Mouse (Mus musculus) leukemia stem cell, adult 10-12 weeks (primary cell): Measurements from ENCODE around the gene Gas2. TPM values are rescaled to one million over a fixed set of nuclear protein-coding genes. Genes with fewer than 3 reads are reported as not detected.

Source experiments
- polyA plus RNA-seq: library from polyadenylated mRNA; stranded (reverse); fragments of >175 nt; gene quantifications from 2 replicates; pipeline ENCODE4 v1.2.3, GENCODE M21; 2012; ENCODE audit warnings: low replicate concordance

Gas2 gene
- polyA plus RNA-seq: 0.61 and 3.9 TPM in 2 replicates

DNA sequence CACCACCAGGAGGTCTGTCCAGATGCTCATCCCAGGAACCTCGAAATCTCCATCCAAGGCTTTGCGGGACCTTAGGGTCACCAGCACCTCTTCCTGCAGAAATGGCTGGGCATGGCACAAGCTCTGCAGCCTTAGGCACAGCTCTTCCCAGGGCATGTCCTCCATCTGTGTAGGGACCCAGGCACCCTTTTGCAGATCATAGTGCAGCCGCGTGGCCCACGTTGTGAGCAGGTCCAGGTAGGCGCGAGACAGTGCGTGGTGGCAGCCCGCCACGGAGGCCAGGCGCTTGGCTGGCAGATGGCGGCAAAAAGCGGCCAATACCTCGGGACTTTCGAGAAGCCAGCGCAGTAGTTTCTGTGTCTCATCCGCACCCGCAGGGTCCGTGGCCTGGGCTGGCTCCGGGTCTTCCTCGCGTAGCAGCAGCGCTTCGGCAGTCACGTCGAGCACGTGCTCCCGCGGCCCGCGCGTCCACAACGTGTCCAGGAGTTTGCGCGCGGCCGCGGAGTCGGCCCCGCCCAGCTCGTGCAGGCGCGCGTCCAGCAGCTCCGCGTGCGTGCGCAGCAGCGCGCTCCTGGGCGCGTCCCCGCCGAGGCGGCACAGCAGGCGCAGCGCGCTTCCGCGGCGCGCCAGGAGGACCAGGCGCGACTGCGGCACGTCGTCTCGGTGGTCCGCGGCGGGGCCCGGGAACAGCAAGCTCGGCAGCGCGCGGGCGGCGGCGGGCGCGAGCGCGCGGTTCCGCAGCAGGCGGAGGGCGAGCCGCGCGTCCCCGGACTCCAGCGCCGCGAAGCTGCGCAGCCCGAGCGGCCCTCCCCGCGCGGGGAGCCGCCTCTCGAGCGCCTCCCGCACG lies at the start of gene Gas2:
TSS of gene Gas2 (plus strand) at position 766 of the 847 bp plus-strand sequence.

DNA sequence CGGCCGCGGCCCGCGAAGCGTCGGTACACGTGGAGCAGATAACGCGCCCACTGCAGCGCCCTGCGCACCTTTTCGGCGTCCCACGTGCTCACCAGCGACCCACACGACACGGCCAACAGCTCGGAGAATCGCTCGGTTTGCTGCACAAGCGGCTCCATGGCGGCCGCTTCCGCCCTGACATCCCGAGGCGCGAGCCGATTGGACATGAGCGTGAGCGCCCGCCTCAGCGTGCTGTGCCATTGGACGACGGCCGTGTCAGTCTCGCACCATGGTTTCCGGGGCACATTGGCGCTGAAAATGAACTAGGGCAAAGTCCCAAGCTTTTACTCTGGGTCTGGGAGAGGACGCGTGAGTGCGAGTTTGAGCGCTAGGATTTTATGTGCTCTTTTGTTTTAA lies 280 bp downstream of the Gas2 start, which contains the start of gene Fancf:
TSS of gene Fancf (minus strand) at position 171 of the 396 bp plus-strand sequence.

GRCm38 (mm10) chr7:52005511-52006295 lies 143.9 kb downstream of the Gas2 start, which contains the start of gene Svip:
Gene Svip, minus strand, starts transcription at chr7:52006018.

DNA sequence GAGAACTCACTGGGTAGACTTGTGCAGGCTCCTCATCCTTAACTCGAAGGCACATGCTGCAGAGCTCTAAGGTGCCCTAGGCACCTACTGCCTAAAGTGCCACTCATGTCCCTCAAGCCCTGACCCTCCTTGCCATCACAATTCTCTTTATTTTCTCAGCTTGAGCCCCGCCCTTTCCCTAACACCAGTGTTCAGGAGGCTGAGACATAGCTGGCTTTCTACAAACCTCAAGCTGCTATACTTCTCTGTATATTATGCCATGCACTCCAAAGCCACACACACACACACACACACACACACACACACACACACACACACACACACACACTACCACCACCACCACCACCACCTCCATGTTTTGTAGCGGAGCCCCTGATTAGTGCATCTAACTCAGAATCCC lies 153.8 kb downstream of the Gas2 start, which contains the start of gene 1700015G11Rik:
TSS of gene 1700015G11Rik (minus strand) at position 101 of the 400 bp plus-strand sequence.

Other genes with a start within 250 kb of the Gas2 start
- gene Slc17a6, start 240.0 kb upstream of the Gas2 start, polyA plus RNA-seq: not detected in 2 replicates
- gene Fancf, start 252 bp downstream of the Gas2 start, polyA plus RNA-seq: 9.0 and 12.8 TPM in 2 replicates
- 34.3 and 38.0 TPM in 2 replicates for gene Svip, start 144.0 kb downstream of the Gas2 start, polyA plus RNA-seq
- not detected in 2 replicates for gene 1700015G11Rik, start 153.7 kb downstream of the Gas2 start, polyA plus RNA-seq